Mouse (Mus musculus): Measurements from ENCODE around the gene Prrg2.

DNA sequence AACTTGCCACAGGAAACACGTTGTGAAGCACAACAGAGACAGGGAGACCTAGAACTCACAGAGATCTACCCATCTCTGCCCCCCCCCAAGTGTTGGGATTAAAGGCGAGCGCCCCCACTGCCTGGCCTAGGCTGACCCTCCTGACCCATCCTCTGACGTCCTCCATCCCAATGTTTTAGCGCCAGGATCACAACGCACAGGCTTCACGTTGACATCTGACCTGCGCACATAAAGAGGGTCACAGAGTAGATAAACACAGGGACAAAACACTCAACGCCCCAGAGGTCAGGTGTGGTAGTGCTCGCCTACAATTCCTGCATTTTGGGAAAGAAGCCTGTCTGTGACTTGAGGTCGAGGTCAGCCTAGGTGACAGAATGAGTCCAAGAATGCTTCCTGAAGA, 25.8 kb downstream of the Prrg2 start:
- TF ChIP-seq POLR2A (IDR thresholded peaks at IDR 0.05; ENCODE audit: borderline replicate concordance, low read depth, low read length), result no peak
- TF ChIP-seq CTCF (IDR thresholded peaks at IDR 0.05; ENCODE audit: low read depth, low read length), result no peak

Data from bone marrow macrophage, adult 2 months (primary cell).